Mouse (Mus musculus) 3134 (cell line): ENCODE data around the gene Noxa1.

Source experiments
- DNase-seq: peaks from one replicate; pipeline ENCODE4 v3.0.0-alpha.2; 2011; ENCODE audit warnings: low spot score; ENCODE audit not compliant: insufficient read length; ENCODE audit errors: extremely low read depth

The Noxa1 gene

DNA sequence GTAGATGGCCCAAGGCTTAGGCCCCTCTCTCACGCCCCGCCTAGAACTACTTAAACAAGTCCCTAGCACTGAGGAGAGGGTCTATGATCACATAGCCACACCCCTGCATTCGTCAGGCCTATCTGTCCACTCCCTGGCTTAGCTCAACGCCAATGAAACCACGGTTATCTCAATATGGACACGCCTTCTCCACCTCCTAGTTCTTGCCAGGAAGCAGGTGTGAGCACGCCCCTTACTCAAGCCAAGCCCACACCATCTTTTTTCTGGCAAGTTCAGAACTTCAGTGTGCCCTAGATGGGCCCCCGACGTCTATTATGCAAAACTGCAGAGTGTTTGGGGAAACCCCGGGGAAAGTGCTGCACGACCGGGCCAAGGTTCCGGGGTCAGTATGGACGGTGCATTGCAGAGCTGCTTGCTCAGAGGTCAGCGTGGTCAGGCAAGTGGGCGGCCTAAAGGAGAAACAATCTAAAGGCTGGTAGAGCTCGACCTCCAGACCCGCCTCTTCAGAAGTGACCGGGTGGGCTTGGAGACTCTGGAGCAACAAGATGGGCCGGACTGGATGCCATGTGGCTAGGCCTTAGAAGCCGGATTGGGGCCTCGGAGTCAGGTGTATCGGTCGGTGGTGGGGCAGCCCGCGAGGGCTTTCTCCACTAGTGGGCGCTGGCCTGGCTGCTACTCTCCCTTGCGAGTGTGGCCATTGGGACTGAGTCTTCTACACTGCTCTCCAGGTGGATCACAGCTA lies at the start of gene Noxa1:
Noxa1 (minus strand) TSS at position 41 of the 742 bp plus-strand sequence.
- DNase-seq: no peak

DNA sequence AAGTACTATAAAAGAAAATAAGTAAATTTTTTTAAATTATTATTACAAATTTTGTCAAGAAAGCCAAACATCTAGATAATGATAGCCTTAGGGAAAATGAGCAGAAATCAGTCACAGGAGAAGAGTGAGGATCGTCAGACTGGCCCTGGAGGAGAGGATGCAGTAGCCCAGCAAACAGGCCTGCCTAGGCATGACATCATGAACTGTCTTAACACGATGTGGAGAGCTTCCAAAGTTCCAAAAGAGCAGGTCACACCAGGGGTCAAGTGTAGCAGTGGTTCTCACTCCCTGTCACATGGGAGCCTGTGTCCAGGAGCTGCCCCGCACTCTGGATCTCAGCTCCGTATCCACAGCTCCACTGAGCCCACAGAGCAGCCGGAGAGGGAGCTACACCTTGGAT lies 47.0 kb upstream of the Noxa1 start:
- no peak for DNase-seq

GRCm38 (mm10) chr2:25141185-25141584 lies 46.2 kb upstream of the Noxa1 start:
- no peak for DNase-seq

- no peak for DNase-seq
Observed at GRCm38 (mm10) chr2:25137832-25138231, 42.9 kb upstream of the Noxa1 start.

- DNase-seq: no peak
Observed at GRCm38 (mm10) chr2:25131601-25132000, 36.7 kb upstream of the Noxa1 start.

- no peak for DNase-seq
Observed at GRCm38 (mm10) chr2:25128072-25128471, 33.1 kb upstream of the Noxa1 start.

- no peak for DNase-seq
Observed at GRCm38 (mm10) chr2:25127206-25127605, 32.3 kb upstream of the Noxa1 start.

DNA sequence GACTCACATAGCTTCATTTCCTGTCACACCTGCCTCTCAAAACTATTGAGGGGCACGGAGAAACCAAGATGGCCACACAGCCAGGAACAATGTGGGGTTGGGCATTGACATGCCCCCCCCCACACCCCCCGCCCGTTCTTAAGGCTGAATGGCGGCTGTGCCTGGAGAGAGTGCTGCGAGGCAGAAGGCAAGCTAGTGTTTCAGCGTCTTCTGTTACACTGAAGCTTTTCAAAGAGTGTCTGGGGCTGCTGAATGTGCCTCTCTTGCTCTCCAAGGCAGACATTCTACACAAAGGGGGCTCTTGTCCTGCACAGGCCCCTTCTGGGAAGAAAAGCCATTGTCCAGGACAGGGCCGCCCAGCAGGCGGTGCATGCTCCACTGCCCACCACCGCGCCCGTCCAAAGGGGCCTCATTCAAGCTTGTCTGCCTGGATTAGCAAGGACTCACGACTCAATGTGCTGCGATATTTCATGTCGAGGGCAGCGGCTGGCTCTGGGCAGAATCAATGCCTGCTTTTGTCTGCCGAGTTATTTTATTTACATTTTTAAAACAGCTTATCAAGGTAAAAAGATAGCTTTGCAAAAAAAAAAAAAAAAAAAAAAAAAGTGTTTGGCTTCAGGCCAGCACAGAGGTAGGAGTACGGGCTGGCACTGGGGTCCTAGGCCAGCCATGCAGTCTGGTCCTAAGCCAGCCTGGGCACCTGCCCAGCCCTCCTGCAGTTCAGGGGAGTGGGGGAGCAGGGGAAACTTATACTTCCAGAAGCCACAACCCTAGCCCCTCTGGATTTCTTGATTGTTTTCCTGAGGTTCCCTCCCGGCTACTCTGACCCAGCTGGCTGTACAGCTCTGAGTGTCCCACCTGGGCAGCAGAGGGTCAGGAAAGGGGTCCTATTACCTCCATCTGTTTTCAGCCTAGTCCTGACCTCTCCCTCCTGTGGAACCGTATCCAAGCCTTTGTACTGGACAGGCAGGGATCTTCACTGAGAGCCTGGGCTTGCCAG lies 31.4 kb upstream of the Noxa1 start:
- DNase-seq: no peak

- no peak for DNase-seq
Observed at GRCm38 (mm10) chr2:25125146-25125545, 30.2 kb upstream of the Noxa1 start.

GRCm38 (mm10) chr2:25124411-25124810 lies 29.5 kb upstream of the Noxa1 start:
- peak; percentile 66 for DNase-seq

- DNase-seq: no peak
Observed at GRCm38 (mm10) chr2:25123527-25123926, 28.6 kb upstream of the Noxa1 start.

- DNase-seq: no peak
Observed at GRCm38 (mm10) chr2:25122666-25123065, 27.7 kb upstream of the Noxa1 start.

DNA sequence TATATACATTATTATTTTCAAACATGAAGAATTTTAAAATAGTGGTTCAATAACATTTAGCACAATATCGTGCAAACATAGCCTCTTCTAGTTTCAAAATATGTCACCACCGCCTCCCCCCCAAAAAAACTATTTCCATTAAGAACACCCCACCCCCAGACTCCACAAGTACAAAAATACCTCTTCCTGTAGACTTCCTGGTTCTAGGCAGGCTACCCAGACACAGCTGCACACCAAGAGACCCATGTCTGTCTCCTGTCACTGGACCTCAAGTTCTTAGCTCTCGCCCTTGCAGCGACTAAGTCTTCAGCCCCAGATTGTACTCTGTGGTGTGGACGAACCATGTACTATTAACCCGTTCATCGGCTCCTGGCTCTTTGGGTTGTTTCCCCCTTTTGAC lies 26.0 kb upstream of the Noxa1 start:
- no peak for DNase-seq

DNA sequence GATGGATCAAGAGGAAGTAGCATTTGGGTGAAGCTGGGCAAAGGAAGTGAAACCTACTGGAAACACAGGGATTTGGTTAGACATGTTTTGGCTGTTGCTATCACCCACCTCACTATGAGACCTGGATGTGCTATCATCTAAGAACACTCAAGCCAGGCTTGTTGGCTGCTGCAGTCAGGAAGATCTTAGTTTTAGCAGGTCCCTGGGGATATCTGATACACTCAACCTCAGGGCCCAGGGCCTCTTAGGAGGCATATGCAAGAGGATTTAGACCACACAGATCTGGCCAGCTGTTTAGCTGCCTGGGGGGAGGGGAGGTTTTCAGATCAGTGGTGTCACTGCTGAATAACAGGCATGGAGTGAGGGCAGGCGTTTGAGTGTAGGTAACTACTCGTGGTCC lies 20.5 kb upstream of the Noxa1 start:
- DNase-seq: no peak

DNA sequence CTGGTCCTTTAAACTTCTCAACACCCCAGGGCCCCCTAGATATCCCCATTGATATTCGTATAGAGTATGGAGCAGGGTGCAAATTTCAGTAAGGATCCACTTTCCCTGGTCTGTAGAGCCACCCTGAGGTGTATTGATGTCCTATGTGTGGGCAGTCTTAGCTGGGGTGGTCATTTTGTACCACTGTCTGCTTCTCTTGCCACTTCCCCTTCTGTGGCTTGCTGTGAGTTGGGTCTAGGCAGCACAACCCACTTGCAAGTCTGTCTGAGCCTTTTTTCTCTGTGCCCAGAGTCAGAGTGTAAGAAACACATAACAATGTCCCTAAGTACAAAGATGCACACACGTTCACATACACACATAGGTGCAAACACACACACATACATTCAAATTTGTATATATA lies 19.4 kb upstream of the Noxa1 start:
- no peak for DNase-seq

DNA sequence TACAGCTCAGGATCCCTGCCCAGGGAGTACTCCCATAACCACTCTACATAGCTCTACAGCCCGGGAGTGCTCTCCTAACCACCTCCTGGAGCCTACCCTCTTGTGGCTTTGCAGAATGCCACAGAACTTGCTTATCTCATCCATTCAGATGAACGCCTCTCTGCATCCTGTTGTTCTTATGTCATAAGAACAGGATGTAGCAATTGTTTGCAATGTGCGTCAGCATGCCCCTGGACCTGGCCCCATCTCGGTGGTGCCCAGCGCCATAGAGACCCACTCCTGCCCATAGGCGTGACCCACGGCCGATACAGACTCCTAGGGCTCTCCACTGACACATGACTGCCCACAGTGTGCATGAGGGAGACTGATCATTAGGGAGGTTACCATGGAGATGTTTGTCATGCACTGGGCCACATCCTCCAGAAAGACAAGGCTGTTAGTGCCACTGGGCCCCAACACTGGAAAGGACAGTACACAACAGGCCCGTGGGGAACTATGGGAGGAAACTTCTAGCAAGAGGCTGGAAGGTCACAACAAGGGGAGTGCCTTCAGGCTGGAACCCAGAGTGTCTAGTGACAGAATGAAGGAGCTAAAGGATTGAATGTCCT lies 16.3 kb upstream of the Noxa1 start:
- DNase-seq: peak; percentile 68

DNA sequence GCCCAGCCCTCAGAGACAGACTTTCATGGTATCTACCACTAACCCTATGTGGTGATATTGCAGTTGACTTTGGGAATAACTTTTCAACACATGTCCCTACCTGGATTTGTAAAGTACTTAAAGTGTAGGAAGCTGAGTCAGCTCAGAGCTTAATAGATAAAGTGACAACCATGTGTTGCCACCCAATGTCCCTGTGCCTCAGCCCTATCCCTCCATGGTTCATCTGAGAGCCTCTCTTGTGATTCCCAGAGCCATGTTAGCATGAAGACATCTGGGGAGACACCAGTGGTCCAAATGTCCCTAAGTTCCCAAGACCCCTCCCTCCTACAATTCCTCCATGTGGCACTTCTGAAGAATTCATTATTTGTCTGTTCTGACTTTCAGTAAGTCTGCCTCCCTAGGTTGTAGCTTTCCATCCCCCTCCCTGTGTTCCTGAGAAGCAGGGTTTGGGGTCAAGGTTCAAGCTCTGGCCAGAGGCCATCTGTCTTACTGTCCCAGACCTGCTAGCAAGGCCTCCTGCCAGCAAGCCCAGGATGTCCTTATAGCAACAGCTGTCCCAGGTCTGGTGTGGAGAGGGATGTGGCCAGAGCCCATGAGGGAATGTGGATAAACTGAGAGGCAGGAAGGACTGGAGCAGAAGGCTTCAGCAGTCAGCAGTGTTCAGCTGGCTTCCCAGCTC lies 15.7 kb upstream of the Noxa1 start:
- no peak for DNase-seq

DNA sequence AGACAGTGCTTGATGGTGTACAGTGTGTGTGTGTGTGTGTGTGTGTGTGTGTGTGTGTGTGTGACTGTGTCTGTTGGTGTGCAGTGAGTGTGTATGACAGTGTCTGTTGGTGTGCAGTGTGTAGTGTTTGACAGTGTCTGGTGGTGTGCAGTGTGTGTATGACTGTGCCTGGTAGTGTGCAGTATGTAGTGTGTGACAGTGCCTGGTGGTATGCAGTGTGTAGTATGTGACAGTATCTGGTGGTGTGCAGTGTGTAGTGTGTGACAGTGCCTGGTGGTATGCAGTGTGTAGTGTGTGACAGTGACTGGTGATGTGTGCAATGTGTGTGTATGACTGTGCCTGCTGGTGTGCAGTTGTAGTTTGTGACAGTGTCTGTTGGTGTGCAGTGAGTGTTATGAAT lies 14.5 kb upstream of the Noxa1 start:
- DNase-seq: no peak

DNA sequence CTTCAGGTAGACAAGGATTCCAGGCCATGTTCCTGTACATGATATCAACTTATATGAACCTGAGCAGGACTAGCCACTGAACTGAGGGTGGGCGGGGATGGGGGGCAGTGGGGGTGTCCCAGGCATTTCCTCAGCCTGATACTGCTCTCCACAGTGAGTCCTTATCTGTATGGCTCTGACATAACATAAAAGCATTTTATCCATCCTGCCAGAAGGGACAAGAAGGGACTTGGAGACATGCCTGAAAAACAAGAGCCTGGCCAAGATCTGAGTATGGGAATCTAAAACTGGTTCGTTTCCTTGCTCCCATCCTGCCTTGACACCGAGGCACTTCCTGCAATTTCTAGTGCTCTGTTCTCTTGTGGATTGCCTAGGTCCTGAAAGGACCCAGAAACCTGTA lies 11.1 kb upstream of the Noxa1 start:
- DNase-seq: no peak

DNA sequence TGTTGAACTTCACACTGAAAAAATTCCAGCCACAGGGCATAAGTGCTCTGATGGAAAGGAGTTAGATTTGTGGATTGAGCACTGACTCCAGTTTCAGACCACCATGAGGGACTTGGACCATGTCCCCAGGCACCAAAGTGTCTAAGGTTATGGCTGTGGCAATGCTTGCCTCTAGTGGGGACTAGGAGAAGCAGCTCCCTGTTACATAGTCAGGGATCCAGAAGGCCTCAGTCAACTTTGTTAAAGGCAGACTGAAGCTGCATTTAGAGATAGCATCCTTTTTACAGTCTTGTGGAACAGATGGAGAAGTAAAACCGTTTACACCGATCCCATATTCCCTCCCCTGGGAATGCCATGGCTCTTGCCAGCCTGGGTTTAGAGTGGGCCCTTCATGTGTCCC lies 9.2 kb upstream of the Noxa1 start:
- no peak for DNase-seq

DNA sequence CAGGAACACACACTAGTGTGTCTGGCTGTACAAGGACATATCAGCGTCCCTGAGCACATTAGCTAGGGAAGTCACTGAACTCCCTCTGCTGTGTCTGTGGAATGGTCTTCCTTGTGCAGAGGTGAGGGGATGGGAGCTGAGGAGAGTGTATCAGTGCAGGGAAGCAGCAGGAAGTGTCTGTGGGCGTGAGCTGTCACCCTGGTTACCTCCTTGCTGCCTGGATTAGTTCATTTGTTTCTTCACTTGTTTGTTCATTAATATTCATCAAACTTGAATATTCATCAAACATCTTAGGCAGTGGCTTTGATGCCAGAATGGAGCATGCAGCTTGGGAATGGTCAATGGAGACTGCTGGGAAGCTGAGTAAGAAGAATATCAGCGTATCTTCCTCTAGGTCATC lies 4.8 kb upstream of the Noxa1 start:
- DNase-seq: no peak
